Mouse (Mus musculus): Measurements from ENCODE around the gene Gata2. TPM values are rescaled to one million over a fixed set of nuclear protein-coding genes. Genes with fewer than 3 reads are reported as not detected.

The Gata2 gene
- polyA plus RNA-seq, 1 experiment from 2014 or later: 8.7 TPM

DNA sequence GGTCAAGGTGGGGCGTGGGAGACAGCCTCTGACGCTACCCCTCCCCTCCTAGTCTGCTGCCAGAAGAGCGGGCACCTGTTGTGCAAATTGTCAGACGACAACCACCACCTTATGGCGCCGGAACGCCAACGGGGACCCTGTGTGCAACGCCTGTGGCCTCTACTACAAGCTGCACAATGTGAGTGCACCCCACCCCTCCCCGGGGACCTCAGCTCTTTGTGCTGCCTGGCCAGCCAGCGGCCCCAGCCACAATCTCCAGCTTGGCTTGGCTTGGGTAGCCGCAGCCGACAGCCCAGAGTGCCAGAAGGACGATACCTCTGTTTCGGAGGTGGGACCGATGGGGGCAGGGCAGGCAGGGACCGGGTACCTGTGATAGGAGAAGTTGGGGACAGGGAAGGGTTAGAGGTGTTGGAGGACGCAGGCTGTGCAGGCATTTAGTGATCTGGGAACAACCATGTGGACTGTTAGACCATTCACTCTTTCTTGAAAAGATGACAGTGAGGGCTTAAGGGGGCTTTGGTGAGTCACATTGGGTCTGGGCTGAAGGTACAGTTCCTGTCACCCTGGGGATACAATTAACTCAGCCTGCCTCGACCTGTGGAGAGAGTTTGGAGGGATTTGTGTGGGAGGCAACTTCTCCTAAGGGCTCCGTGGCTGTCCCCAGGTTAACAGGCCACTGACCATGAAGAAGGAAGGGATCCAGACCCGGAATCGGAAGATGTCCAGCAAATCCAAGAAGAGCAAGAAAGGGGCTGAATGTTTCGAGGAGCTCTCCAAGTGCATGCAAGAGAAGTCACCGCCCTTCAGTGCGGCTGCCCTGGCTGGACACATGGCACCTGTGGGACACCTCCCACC is 11.1 kb downstream of the Gata2 start:
- Histone ChIP-seq H3K4me3 (replicated peaks) (no peak overlapping the region), H3K9ac (no peak overlapping the region), H3K27ac (no peak overlapping the region), H3K36me3 (no peaks in the 10 kb centered on the region), H3K4me2 (replicated peaks) (no peak overlapping the region), H3K27me3 (replicated peaks) (peaks cover 83% of the 10 kb centered on the region), H3K9me3 (no peaks in the 10 kb centered on the region), H3K4me1 (replicated peaks) (peaks cover 3% of the 10 kb centered on the region; the same call in 1 of the 2 replicates)
- WGBS: 16% methylated on average over 25 of the region's 25 CpGs
- ATAC-seq: no peak

DNA sequence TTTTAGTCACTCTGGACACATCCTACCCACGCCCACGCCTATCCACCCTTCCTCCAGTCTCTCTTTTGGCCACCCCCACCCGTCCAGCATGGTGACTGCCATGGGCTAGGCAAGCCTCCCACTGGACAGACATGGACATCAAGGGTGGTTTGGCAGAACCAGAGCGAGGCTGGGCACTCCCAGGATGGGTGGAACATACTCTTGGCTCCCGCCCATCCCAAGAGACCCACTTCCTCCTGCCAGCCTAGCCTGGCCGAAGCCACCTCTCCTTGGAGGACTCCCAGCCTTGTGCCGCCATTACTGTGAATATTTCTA is 11.7 kb downstream of the Gata2 start:
- Histone ChIP-seq H3K27me3 (replicated peaks) (peaks cover 78% of the 10 kb centered on the region), H3K36me3 (no peaks in the 10 kb centered on the region), H3K4me1 (replicated peaks) (0 out of 2 replicates have a peak, but pooled peaks cover 3% of the 10 kb centered on the region), H3K9ac (no peak overlapping the region), H3K4me2 (replicated peaks) (no peak overlapping the region), H3K4me3 (replicated peaks) (no peak overlapping the region), H3K9me3 (no peaks in the 10 kb centered on the region), H3K27ac (no peak overlapping the region)
- no peak for ATAC-seq
- 31% methylated on average over 7 of the region's 7 CpGs for WGBS

DNA sequence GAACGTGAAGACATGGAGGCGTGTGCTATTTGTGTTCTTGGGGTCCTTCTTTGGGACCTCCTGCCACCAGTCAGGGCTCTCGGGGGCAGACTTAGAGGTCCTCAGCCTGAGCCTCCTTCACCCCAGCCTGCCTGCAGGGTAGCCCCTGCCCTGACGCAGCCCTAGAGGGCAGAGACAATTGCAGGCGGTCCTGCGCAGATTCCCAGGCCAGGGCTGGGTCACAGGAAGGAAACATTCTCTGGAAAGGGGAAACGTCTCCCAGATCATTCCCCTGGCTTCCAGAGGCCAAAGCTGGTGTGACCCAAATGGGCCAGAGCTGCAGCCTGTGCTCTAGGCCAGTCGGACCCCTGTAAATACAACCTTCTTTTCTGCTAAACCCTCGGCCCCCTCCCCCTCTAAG is 12.2 kb downstream of the Gata2 start:
- peaks cover 72% of the 10 kb centered on the region for H3K27me3 ChIP-seq (replicated peaks)
- H3K9ac ChIP-seq: no peak overlapping the region
- H3K9me3 ChIP-seq: no peaks in the 10 kb centered on the region
- H3K4me3 ChIP-seq (replicated peaks): no peak overlapping the region
- 28% methylated on average over 9 of the region's 9 CpGs for WGBS
- no peak overlapping the region for H3K4me2 ChIP-seq (replicated peaks)
- 0 out of 2 replicates have a peak, but pooled peaks cover 3% of the 10 kb centered on the region for H3K4me1 ChIP-seq (replicated peaks)
- H3K27ac ChIP-seq: no peak overlapping the region
- ATAC-seq: no peak
- H3K36me3 ChIP-seq: no peaks in the 10 kb centered on the region

DNA sequence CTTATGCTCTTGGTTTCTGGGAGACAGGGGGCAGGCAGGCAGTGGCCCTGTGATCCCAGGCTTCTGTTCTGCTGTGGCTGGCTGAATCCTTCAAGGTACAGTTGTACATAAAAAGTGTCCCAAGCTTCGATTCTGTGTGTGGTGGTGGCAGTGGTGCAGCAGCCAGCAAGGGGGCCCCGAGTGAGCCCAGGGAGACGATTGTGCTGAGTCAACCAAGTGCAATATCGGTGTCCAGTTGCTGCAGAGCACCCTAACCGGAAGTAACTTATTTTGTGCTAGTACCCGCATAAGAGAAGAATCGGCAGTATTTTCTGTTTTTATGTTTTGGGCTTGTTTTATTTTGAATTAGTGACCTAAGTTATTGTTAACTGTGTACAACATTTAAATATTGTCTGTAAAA is 12.9 kb downstream of the Gata2 start:
- no peaks in the 10 kb centered on the region for H3K36me3 ChIP-seq
- H3K27ac ChIP-seq: no peak overlapping the region
- no peaks in the 10 kb centered on the region for H3K9me3 ChIP-seq
- H3K4me2 ChIP-seq (replicated peaks): no peak overlapping the region
- no peak for ATAC-seq
- H3K4me3 ChIP-seq (replicated peaks): no peak overlapping the region
- H3K4me1 ChIP-seq (replicated peaks): 0 out of 2 replicates have a peak, but pooled peaks cover 3% of the 10 kb centered on the region
- peaks cover 65% of the 10 kb centered on the region for H3K27me3 ChIP-seq (replicated peaks)
- WGBS: 48% methylated on average over 7 of the region's 7 CpGs
- H3K9ac ChIP-seq: no peak overlapping the region

DNA sequence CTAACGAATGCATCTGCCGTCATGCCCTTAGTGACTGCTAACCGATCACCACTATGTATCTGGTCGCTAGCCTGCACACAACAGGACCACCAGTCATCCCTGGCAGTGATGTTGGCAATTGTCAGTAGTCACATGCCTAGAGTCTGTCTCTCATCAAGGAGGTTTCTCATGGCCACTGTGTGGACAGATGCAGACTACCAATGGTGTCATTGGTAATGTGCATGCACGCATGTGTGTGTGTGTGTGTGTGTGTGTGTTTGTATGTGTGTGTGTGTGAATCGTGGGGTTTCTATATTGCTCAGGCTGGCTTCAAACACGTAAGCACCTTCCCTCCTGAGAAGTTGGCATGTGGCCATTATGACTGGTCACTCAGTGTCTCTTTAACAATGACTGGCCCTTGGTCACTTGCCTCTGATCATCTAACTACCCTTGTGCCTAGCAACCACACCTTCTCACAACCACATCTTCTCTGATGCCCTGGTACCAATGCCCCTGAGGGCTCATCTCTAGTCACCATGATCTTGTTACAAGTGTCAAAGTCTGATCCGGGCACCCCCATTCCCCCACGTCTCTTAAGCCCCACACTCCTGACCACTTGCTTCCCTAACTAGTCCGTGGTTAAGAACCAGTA is 13.8 kb downstream of the Gata2 start:
- Histone ChIP-seq H3K4me1 (replicated peaks) (0 out of 2 replicates have a peak, but pooled peaks cover 3% of the 10 kb centered on the region), H3K4me2 (replicated peaks) (no peak overlapping the region), H3K27me3 (replicated peaks) (peaks cover 56% of the 10 kb centered on the region), H3K36me3 (no peaks in the 10 kb centered on the region), H3K4me3 (replicated peaks) (no peak overlapping the region), H3K9ac (no peak overlapping the region), H3K9me3 (no peaks in the 10 kb centered on the region), H3K27ac (no peak overlapping the region)
- ATAC-seq: no peak
- WGBS: 86% methylated on average over 10 of the region's 10 CpGs

DNA sequence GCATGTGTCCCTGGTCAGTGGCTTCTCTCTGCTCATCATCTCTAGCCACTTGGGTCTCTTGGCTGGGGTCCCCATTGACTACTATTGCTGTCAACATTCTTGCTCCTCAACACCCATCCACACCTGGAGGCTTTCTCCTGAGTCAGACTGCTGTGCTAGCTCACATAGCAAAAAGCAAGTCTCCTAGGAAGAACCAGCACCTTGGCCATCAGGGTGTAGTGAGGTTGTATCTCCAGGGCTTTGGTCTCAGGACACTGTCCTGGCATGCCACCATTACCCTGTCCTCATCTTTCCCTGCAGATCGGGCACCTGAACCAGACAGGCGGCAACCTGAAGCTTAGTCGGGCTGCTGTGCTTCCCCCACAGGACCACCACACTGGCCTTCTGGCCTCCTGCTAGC is 14.6 kb downstream of the Gata2 start:
- Histone ChIP-seq H3K27me3 (replicated peaks) (peaks cover 51% of the 10 kb centered on the region), H3K4me1 (replicated peaks) (0 out of 2 replicates have a peak, but pooled peaks cover 3% of the 10 kb centered on the region), H3K4me2 (replicated peaks) (no peak overlapping the region), H3K36me3 (no peaks in the 10 kb centered on the region), H3K9me3 (no peaks in the 10 kb centered on the region), H3K4me3 (replicated peaks) (no peak overlapping the region), H3K27ac (no peak overlapping the region), H3K9ac (no peak overlapping the region)
- 94% methylated on average over 3 of the region's 3 CpGs for WGBS
- no peak for ATAC-seq

DNA sequence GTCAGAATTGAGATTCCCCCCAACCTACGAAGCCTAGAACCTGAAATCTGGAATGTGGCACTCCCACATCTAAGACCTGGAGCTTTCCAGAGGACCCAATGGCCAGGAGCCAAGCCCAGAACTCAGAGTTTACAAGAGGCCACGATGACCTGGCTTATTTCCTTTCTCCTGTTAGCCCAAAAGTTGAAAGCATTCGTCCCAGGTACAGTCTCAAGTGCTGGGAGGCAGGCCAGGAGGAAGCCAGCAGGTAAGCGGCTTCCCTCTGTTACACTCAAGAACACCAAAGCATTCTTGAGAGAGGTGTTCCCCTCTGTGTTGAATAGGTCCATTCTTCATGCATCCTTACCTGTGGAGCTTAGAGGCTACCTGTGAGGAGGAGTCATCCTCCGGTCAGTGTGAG is 15.8 kb downstream of the Gata2 start:
- no peak overlapping the region for H3K4me3 ChIP-seq (replicated peaks)
- 79% methylated on average over 5 of the region's 5 CpGs for WGBS
- H3K4me2 ChIP-seq (replicated peaks): no peak overlapping the region
- ATAC-seq: no peak
- no peaks in the 10 kb centered on the region for H3K36me3 ChIP-seq
- no peaks in the 10 kb centered on the region for H3K9me3 ChIP-seq
- H3K27ac ChIP-seq: no peak overlapping the region
- H3K9ac ChIP-seq: no peak overlapping the region
- 0 out of 2 replicates have a peak, but pooled peaks cover 3% of the 10 kb centered on the region for H3K4me1 ChIP-seq (replicated peaks)
- H3K27me3 ChIP-seq (replicated peaks): peaks cover 40% of the 10 kb centered on the region

DNA sequence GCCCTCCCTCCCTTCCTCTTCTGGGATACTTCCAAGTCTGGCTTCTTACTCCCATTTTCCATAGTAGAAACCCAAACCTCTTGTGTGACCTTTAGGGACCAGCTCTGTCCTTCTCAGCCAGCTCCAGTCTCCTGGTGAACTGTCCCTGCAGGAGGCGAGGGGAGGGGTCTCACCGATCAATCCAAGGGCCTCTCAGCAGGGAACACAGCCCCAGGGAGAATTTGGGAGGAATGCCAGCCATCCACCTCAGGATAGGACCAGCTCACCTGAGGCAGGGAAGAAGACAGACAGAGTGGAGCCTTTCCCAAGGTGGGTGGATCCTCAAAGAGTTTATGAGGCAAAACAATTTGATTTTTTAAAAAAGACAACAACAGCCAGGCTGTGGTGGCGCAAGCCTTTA is 16.5 kb downstream of the Gata2 start:
- Histone ChIP-seq H3K4me1 (replicated peaks) (0 out of 2 replicates have a peak, but pooled peaks cover 1% of the 10 kb centered on the region), H3K4me2 (replicated peaks) (no peak overlapping the region), H3K4me3 (replicated peaks) (no peak overlapping the region), H3K27ac (no peak overlapping the region), H3K27me3 (replicated peaks) (peaks cover 33% of the 10 kb centered on the region), H3K9ac (no peak overlapping the region), H3K9me3 (no peaks in the 10 kb centered on the region), H3K36me3 (no peaks in the 10 kb centered on the region)
- WGBS: 65% methylated on average over 3 of the region's 3 CpGs
- no peak for ATAC-seq

DNA sequence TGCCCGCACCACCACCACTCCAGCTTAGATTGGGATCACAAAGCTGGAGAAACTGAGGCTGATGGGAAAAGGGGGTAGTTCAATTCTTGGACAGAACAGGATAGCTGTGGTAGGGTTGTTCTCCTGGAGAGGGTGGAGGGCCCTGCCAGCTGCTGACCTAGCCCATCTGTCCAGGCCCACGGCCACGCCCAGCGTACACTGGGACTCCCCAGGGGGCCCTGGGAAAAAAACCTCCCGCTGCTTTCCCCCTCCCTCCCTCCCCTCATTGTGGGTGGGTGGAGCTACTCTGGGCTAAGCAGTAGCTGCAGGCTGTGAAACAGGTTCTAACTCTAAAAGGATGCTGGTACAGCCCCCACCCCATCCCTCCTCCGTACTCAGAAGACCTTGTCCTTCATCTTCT is 22.1 kb downstream of the Gata2 start:
- WGBS: 26% methylated on average over 6 of the region's 6 CpGs
- no peak overlapping the region for H3K4me2 ChIP-seq (replicated peaks)
- H3K9ac ChIP-seq: no peak overlapping the region
- H3K27ac ChIP-seq: no peak overlapping the region
- no peaks in the 10 kb centered on the region for H3K27me3 ChIP-seq (replicated peaks)
- no peak for ATAC-seq
- H3K4me3 ChIP-seq (replicated peaks): no peak overlapping the region
- H3K4me1 ChIP-seq (replicated peaks): no peaks in the 10 kb centered on the region
- H3K9me3 ChIP-seq: no peaks in the 10 kb centered on the region
- H3K36me3 ChIP-seq: no peaks in the 10 kb centered on the region

DNA sequence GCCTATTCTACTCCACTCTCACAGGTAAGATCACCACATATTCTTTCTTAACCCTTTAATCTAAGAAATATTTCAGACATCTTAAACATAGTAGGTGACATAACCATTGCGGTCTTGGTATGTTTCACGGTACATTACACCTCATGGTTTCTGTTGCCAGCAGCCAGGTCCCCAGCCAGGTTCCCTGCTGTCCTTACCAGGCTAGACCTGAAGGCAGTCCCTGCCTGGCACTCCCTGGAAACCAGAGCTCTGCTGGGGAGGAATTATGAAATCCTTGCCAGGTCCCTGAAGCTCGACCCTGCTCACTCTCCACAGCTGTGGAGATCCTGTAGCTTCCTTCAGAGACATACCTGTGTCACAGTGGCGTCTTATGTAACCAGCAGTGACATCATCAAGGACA is 22.5 kb downstream of the Gata2 start:
- H3K4me3 ChIP-seq (replicated peaks): no peak overlapping the region
- 74% methylated on average over 4 of the region's 4 CpGs for WGBS
- H3K4me1 ChIP-seq (replicated peaks): no peaks in the 10 kb centered on the region
- H3K9ac ChIP-seq: no peak overlapping the region
- no peaks in the 10 kb centered on the region for H3K27me3 ChIP-seq (replicated peaks)
- no peak overlapping the region for H3K27ac ChIP-seq
- H3K9me3 ChIP-seq: no peaks in the 10 kb centered on the region
- no peak for ATAC-seq
- H3K4me2 ChIP-seq (replicated peaks): no peak overlapping the region
- H3K36me3 ChIP-seq: no peaks in the 10 kb centered on the region

DNA sequence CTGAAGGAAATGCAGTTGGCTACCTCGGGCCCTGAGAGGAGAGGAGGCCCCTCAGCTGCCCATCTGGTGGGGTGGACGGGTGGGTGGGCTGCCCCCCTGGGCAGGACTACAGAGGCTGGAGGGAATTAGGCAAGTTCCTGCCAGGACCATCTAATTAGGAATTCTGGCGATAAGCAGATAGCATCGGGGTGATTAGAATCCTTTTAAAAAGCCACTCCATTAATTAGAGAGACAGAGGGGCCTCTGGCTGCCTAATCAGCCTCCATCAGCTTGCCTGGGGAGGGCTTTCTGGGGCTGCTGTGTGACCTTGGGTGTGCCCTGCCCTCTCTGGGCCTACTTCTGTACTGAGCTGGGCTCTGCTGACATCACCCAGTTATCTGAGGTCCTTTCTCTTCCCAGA is 25.4 kb downstream of the Gata2 start:
- 27% methylated on average over 4 of the region's 4 CpGs for WGBS

DNA sequence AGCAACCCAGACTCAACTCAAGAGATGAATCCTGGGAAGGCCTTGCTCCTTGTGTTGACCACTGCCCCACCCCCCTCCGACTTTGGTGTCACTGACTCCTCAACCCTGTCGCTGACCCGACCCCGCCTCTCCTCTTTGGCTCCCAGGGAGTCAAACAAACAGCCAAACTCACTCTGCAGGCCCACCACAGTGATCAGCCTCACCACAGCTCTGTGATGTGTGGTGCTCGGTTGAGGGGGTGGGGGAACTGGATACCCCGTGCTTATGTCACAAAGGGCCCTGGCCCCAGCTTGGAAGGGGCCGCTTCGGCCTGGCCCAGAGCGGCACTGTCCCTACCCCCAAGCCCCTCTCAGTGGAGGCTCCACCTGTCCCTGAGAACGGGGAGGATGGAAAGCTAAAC is 28.3 kb downstream of the Gata2 start, which contains the start of gene Dnajb8:
Gene Dnajb8 (plus strand): TSS at position 301 of the 400 bp plus-strand sequence.
- ATAC-seq: no peak
- H3K36me3 ChIP-seq: no peaks in the 10 kb centered on the region
- H3K9me3 ChIP-seq: no peaks in the 10 kb centered on the region
- H3K27me3 ChIP-seq (replicated peaks): no peaks in the 10 kb centered on the region
- 46% methylated on average over 10 of the region's 10 CpGs for WGBS
- H3K9ac ChIP-seq: no peak within 1 kb of the TSS
- H3K4me1 ChIP-seq (replicated peaks): no peaks in the 10 kb centered on the region
- no peak within 1 kb of the TSS for H3K4me3 ChIP-seq (replicated peaks)
- no peak within 1 kb of the TSS for H3K4me2 ChIP-seq (replicated peaks)
- no peak within 1 kb of the TSS for H3K27ac ChIP-seq

More for the DNA sequence above, 25.4 kb downstream of the Gata2 start:
- no peaks in the 10 kb centered on the region for H3K9me3 ChIP-seq
- no peak overlapping the region for H3K4me3 ChIP-seq (replicated peaks)
- H3K27me3 ChIP-seq (replicated peaks): no peaks in the 10 kb centered on the region
- H3K9ac ChIP-seq: no peak overlapping the region
- no peaks in the 10 kb centered on the region for H3K36me3 ChIP-seq
- no peak for ATAC-seq
- no peaks in the 10 kb centered on the region for H3K4me1 ChIP-seq (replicated peaks)
- no peak overlapping the region for H3K4me2 ChIP-seq (replicated peaks)
- no peak overlapping the region for H3K27ac ChIP-seq

Data from intestine, embryonic 15.5 days (tissue).